Mouse (Mus musculus): ENCODE data around the gene Ccdc60. TPM values are rescaled to one million over a fixed set of nuclear protein-coding genes. Genes with fewer than 3 reads are reported as not detected.
A peak's percentile ranks its signal among the peaks of the same experiment; 100 is the strongest.

Ccdc60 gene
- polyA plus RNA-seq, 1 experiment from 2014 or later, result 1.2 TPM

- H3K4me3 ChIP-seq (ENCODE audit: low read depth, low read length), result no peak overlapping the region
- peaks cover 4% of the 10 kb centered on the region; the same call in 1 of the 2 replicates for H3K4me1 ChIP-seq (ENCODE audit: control insufficient read depth, insufficient read depth, low read length)
- H3K36me3 ChIP-seq (ENCODE audit: control insufficient read depth, insufficient read depth, low read length), result no peaks in the 10 kb centered on the region
- H3K9me3 ChIP-seq (ENCODE audit: control insufficient read depth, low read length), result no peaks in the 10 kb centered on the region
- no peak overlapping the region for H3K27ac ChIP-seq (ENCODE audit: low read depth, low read length)
- H3K27me3 ChIP-seq (ENCODE audit: control insufficient read depth, insufficient read depth, low read length), result no peaks in the 10 kb centered on the region
- no peak overlapping the region for H3K9ac ChIP-seq (replicated peaks; ENCODE audit: low read depth, low read length)
- no peak overlapping the region for H3K4me2 ChIP-seq (ENCODE audit: low read depth, low read length)
- no peak for ATAC-seq (ENCODE audit: low read depth)
- WGBS, result 96% methylated on average over 5 of the region's 5 CpGs
Observed at GRCm38 (mm10) chr5:116261944-116262343, 26.8 kb downstream of the Ccdc60 start.

GRCm38 (mm10) chr5:116260356-116260755 is 28.4 kb downstream of the Ccdc60 start:
- H3K9ac ChIP-seq (replicated peaks; ENCODE audit: low read depth, low read length), result no peak overlapping the region
- 78% methylated on average over 5 of the region's 5 CpGs for WGBS
- no peak overlapping the region for H3K4me2 ChIP-seq (ENCODE audit: low read depth, low read length)
- H3K27ac ChIP-seq (ENCODE audit: low read depth, low read length), result no peak overlapping the region
- no peaks in the 10 kb centered on the region for H3K27me3 ChIP-seq (ENCODE audit: control insufficient read depth, insufficient read depth, low read length)
- H3K4me3 ChIP-seq (ENCODE audit: low read depth, low read length), result no peak overlapping the region
- H3K9me3 ChIP-seq (ENCODE audit: control insufficient read depth, low read length), result no peaks in the 10 kb centered on the region
- no peaks in the 10 kb centered on the region for H3K36me3 ChIP-seq (ENCODE audit: control insufficient read depth, insufficient read depth, low read length)
- no peak for ATAC-seq (ENCODE audit: low read depth)
- peaks cover 4% of the 10 kb centered on the region; the same call in 1 of the 2 replicates for H3K4me1 ChIP-seq (ENCODE audit: control insufficient read depth, insufficient read depth, low read length)

GRCm38 (mm10) chr5:116258321-116258860 is 30.4 kb downstream of the Ccdc60 start:
- Histone ChIP-seq H3K9me3 (ENCODE audit: control insufficient read depth, low read length) (no peaks in the 10 kb centered on the region), H3K27ac (ENCODE audit: low read depth, low read length) (no peak overlapping the region)

GRCm38 (mm10) chr5:116253914-116254313 is 34.9 kb downstream of the Ccdc60 start:
- Histone ChIP-seq H3K27ac (ENCODE audit: low read depth, low read length) (no peak overlapping the region), H3K9ac (replicated peaks; ENCODE audit: low read depth, low read length) (no peak overlapping the region), H3K27me3 (ENCODE audit: control insufficient read depth, insufficient read depth, low read length) (no peaks in the 10 kb centered on the region), H3K9me3 (ENCODE audit: control insufficient read depth, low read length) (no peaks in the 10 kb centered on the region), H3K36me3 (ENCODE audit: control insufficient read depth, insufficient read depth, low read length) (no peaks in the 10 kb centered on the region), H3K4me2 (ENCODE audit: low read depth, low read length) (no peak overlapping the region), H3K4me1 (ENCODE audit: control insufficient read depth, insufficient read depth, low read length) (peaks cover 4% of the 10 kb centered on the region; the same call in 1 of the 2 replicates), H3K4me3 (ENCODE audit: low read depth, low read length) (no peak overlapping the region)
- no peak for ATAC-seq (ENCODE audit: low read depth)
- 90% methylated on average over 4 of the region's 4 CpGs for WGBS

More at GRCm38 (mm10) chr5:116258321-116258860, 30.4 kb downstream of the Ccdc60 start:
- Histone ChIP-seq H3K4me1 (ENCODE audit: control insufficient read depth, insufficient read depth, low read length) (peaks cover 4% of the 10 kb centered on the region; the same call in 1 of the 2 replicates), H3K9ac (replicated peaks; ENCODE audit: low read depth, low read length) (peak overlapping the region; percentile 32; the same call in 1 of the 2 replicates), H3K36me3 (ENCODE audit: control insufficient read depth, insufficient read depth, low read length) (no peaks in the 10 kb centered on the region), H3K27me3 (ENCODE audit: control insufficient read depth, insufficient read depth, low read length) (no peaks in the 10 kb centered on the region), H3K4me3 (ENCODE audit: low read depth, low read length) (no peak overlapping the region), H3K4me2 (ENCODE audit: low read depth, low read length) (no peak overlapping the region)
- 23% methylated on average over 8 of the region's 8 CpGs for WGBS
- ATAC-seq (ENCODE audit: low read depth), result no peak

- no peak for ATAC-seq (ENCODE audit: low read depth)
- H3K36me3 ChIP-seq (ENCODE audit: control insufficient read depth, insufficient read depth, low read length), result no peaks in the 10 kb centered on the region
- 89% methylated on average over 6 of the region's 6 CpGs for WGBS
Observed at GRCm38 (mm10) chr5:116252186-116252585, 36.6 kb downstream of the Ccdc60 start.

GRCm38 (mm10) chr5:116246642-116247041 is 42.1 kb downstream of the Ccdc60 start:
- no peaks in the 10 kb centered on the region for H3K27me3 ChIP-seq (ENCODE audit: control insufficient read depth, insufficient read depth, low read length)
- WGBS, result 84% methylated on average over 7 of the region's 7 CpGs

More at GRCm38 (mm10) chr5:116252186-116252585, 36.6 kb downstream of the Ccdc60 start:
- Histone ChIP-seq H3K27ac (ENCODE audit: low read depth, low read length) (no peak overlapping the region), H3K4me1 (ENCODE audit: control insufficient read depth, insufficient read depth, low read length) (no peaks in the 10 kb centered on the region), H3K4me2 (ENCODE audit: low read depth, low read length) (no peak overlapping the region), H3K9me3 (ENCODE audit: control insufficient read depth, low read length) (no peaks in the 10 kb centered on the region), H3K9ac (replicated peaks; ENCODE audit: low read depth, low read length) (no peak overlapping the region), H3K4me3 (ENCODE audit: low read depth, low read length) (no peak overlapping the region), H3K27me3 (ENCODE audit: control insufficient read depth, insufficient read depth, low read length) (no peaks in the 10 kb centered on the region)

GRCm38 (mm10) chr5:116244476-116244875 is 44.3 kb downstream of the Ccdc60 start:
- WGBS, result 86% methylated on average over 3 of the region's 3 CpGs
- Histone ChIP-seq H3K9ac (replicated peaks; ENCODE audit: low read depth, low read length) (no peak overlapping the region), H3K27ac (ENCODE audit: low read depth, low read length) (no peak overlapping the region), H3K36me3 (ENCODE audit: control insufficient read depth, insufficient read depth, low read length) (no peaks in the 10 kb centered on the region), H3K27me3 (ENCODE audit: control insufficient read depth, insufficient read depth, low read length) (no peaks in the 10 kb centered on the region), H3K4me2 (ENCODE audit: low read depth, low read length) (no peak overlapping the region), H3K4me3 (ENCODE audit: low read depth, low read length) (no peak overlapping the region), H3K4me1 (ENCODE audit: control insufficient read depth, insufficient read depth, low read length) (no peaks in the 10 kb centered on the region), H3K9me3 (ENCODE audit: control insufficient read depth, low read length) (no peaks in the 10 kb centered on the region)
- ATAC-seq (ENCODE audit: low read depth), result no peak

More at GRCm38 (mm10) chr5:116246642-116247041, 42.1 kb downstream of the Ccdc60 start:
- H3K27ac ChIP-seq (ENCODE audit: low read depth, low read length), result no peak overlapping the region
- no peak overlapping the region for H3K9ac ChIP-seq (replicated peaks; ENCODE audit: low read depth, low read length)
- no peak overlapping the region for H3K4me2 ChIP-seq (ENCODE audit: low read depth, low read length)
- no peaks in the 10 kb centered on the region for H3K4me1 ChIP-seq (ENCODE audit: control insufficient read depth, insufficient read depth, low read length)
- no peaks in the 10 kb centered on the region for H3K36me3 ChIP-seq (ENCODE audit: control insufficient read depth, insufficient read depth, low read length)
- H3K4me3 ChIP-seq (ENCODE audit: low read depth, low read length), result no peak overlapping the region
- no peak for ATAC-seq (ENCODE audit: low read depth)
- H3K9me3 ChIP-seq (ENCODE audit: control insufficient read depth, low read length), result no peaks in the 10 kb centered on the region

- no peak overlapping the region for H3K27ac ChIP-seq (ENCODE audit: low read depth, low read length)
Observed at GRCm38 (mm10) chr5:116243622-116244021, 45.2 kb downstream of the Ccdc60 start.

GRCm38 (mm10) chr5:116231841-116232643 is 56.7 kb downstream of the Ccdc60 start:
- ATAC-seq (ENCODE audit: low read depth), result peak; percentile 71; the same call in 1 of the 2 replicates
- WGBS, result 21% methylated on average over 19 of the region's 19 CpGs
- no peaks in the 10 kb centered on the region for H3K9me3 ChIP-seq (ENCODE audit: control insufficient read depth, low read length)
- no peak overlapping the region for H3K27ac ChIP-seq (ENCODE audit: low read depth, low read length)
- no peak overlapping the region for H3K9ac ChIP-seq (replicated peaks; ENCODE audit: low read depth, low read length)
- peak overlapping the region; percentile 30 for H3K4me2 ChIP-seq (ENCODE audit: low read depth, low read length)
- H3K27me3 ChIP-seq (ENCODE audit: control insufficient read depth, insufficient read depth, low read length), result no peaks in the 10 kb centered on the region
- H3K4me1 ChIP-seq (ENCODE audit: control insufficient read depth, insufficient read depth, low read length), result no peaks in the 10 kb centered on the region
- no peaks in the 10 kb centered on the region for H3K36me3 ChIP-seq (ENCODE audit: control insufficient read depth, insufficient read depth, low read length)
- H3K4me3 ChIP-seq (ENCODE audit: low read depth, low read length), result peak overlapping the region; percentile 7; the same call in 1 of the 2 replicates

More at GRCm38 (mm10) chr5:116243622-116244021, 45.2 kb downstream of the Ccdc60 start:
- no peaks in the 10 kb centered on the region for H3K27me3 ChIP-seq (ENCODE audit: control insufficient read depth, insufficient read depth, low read length)
- no peak overlapping the region for H3K9ac ChIP-seq (replicated peaks; ENCODE audit: low read depth, low read length)
- no peak overlapping the region for H3K4me2 ChIP-seq (ENCODE audit: low read depth, low read length)
- H3K4me1 ChIP-seq (ENCODE audit: control insufficient read depth, insufficient read depth, low read length), result no peaks in the 10 kb centered on the region
- ATAC-seq (ENCODE audit: low read depth), result no peak
- 69% methylated on average over 8 of the region's 9 CpGs for WGBS
- H3K36me3 ChIP-seq (ENCODE audit: control insufficient read depth, insufficient read depth, low read length), result no peaks in the 10 kb centered on the region
- H3K4me3 ChIP-seq (ENCODE audit: low read depth, low read length), result no peak overlapping the region
- H3K9me3 ChIP-seq (ENCODE audit: control insufficient read depth, low read length), result no peaks in the 10 kb centered on the region

Data from neural tube, embryonic 14.5 days (tissue).